Mouse (Mus musculus) ES-E14 (cell line): ENCODE measurements at regions not wholly inside any gene's neighbourhood (a gene's known extent, or its start where the extent isn't known, plus 50 kb on each side); places are given as distances from the start of the nearest gene placed in this dataset.

ENCODE experiments used
- DNase-seq: peaks from one replicate; pipeline ENCODE4 v3.0.0-alpha.2; 2013; ENCODE audit warnings: low read depth, low spot score
- H3K27ac ChIP-seq: 2 replicates; pipeline ENCODE4 v1.5.1; 2012; ENCODE audit warnings: low read depth, mild to moderate bottlenecking, low read length, moderate library complexity, mixed read lengths; ENCODE audit not compliant: poor library complexity, insufficient read depth, severe bottlenecking
- H3K36me3 ChIP-seq: 2 replicates; pipeline ENCODE4 v1.6.1; 2012; ENCODE audit warnings: mild to moderate bottlenecking, low read length, moderate library complexity, mixed read lengths; ENCODE audit not compliant: control insufficient read depth, poor library complexity, insufficient read depth, severe bottlenecking
- H3K4me1 ChIP-seq, 2 experiments: fragments of 150-350 bp in 1 of 2; sonication (generic) in 1 of 2; 2 replicates each; pipeline ENCODE4 v1.6.1; 2012; ENCODE audit warnings: low read length in 2 of 2, mild to moderate bottlenecking in 1 of 2, mixed read lengths in 1 of 2; ENCODE audit not compliant: control insufficient read depth in 2 of 2, insufficient read depth in 2 of 2, poor library complexity in 1 of 2
- H3K4me3 ChIP-seq, 2 experiments: fragments of 150-350 bp in 1 of 2; sonication (generic) in 1 of 2; 2 replicates each; pipeline ENCODE4 v1.5.1; 2012; ENCODE audit warnings: low read length in 2 of 2, low read depth in 1 of 2, mild to moderate bottlenecking in 1 of 2, mixed read lengths in 1 of 2; ENCODE audit not compliant: insufficient read depth in 1 of 2, poor library complexity in 1 of 2, severe bottlenecking in 1 of 2
- H3K9ac ChIP-seq: 2 replicates; pipeline ENCODE4 v1.6.1; 2012; ENCODE audit warnings: low read depth, mild to moderate bottlenecking, low read length, mixed read lengths; ENCODE audit not compliant: poor library complexity, insufficient read depth, severe bottlenecking
- H3K9me3 ChIP-seq: fragments of 150-350 bp; sonication (generic); 2 replicates; pipeline ENCODE4 v1.6.1; 2012; ENCODE audit warnings: low read depth, mild to moderate bottlenecking, low read length; ENCODE audit not compliant: control insufficient read depth, insufficient read depth
- CHD2 ChIP-seq: IDR thresholded peaks from 2 replicates; pipeline ENCODE4 v1.6.1; 2014; ENCODE audit warnings: mild to moderate bottlenecking, low read depth, low read length, inconsistent platforms
- HCFC1 ChIP-seq: IDR thresholded peaks from 2 replicates; pipeline ENCODE4 v1.6.1; 2012; ENCODE audit warnings: low read length, inconsistent platforms, borderline replicate concordance; ENCODE audit not compliant: insufficient read depth
- MAFK ChIP-seq: IDR thresholded peaks from 2 replicates; pipeline ENCODE4 v1.6.1; 2014; ENCODE audit warnings: mild to moderate bottlenecking, low read depth, low read length, inconsistent platforms; ENCODE audit not compliant: insufficient read depth
- ZC3H11A ChIP-seq: IDR thresholded peaks from 2 replicates; pipeline ENCODE4 v1.6.1; 2012; ENCODE audit warnings: low read depth, mild to moderate bottlenecking, inconsistent platforms, low read length, borderline replicate concordance
- ZNF384 ChIP-seq: IDR thresholded peaks from 2 replicates; pipeline ENCODE4 v1.6.1; 2012; ENCODE audit warnings: low read depth, low read length, inconsistent platforms
- in situ Hi-C, 2 experiments: fragments of 600-800 bp; cut with MboI; formaldehyde crosslinking; loops; one replicate each; pipeline ENCODE4 v1.15.1; 2025; ENCODE audit warnings: low sequenced_read_pairs in 2 of 2, inconsistent platforms in 1 of 2; ENCODE audit not compliant: unreplicated experiment in 2 of 2

GRCm38 (mm10) chr12:27492270-27492669 is 149.9 kb upstream of the Sox11 start:
- no peaks in the 10 kb centered on the region for H3K9me3 ChIP-seq
- no peak for DNase-seq
- H3K4me1 ChIP-seq, result peaks cover 0 to 3% of the 10 kb centered on the region in 2 experiments; a peak in 1 of 4 replicates
- in situ Hi-C loops, result no loop called here
- no peak overlapping the region for H3K4me3 ChIP-seq
- no peak for TF ChIP-seq MAFK
- TF ChIP-seq ZC3H11A, result no peak
- no peak for TF ChIP-seq CHD2
- TF ChIP-seq ZNF384, result no peak
- no peak for TF ChIP-seq HCFC1
- no peak overlapping the region for H3K9ac ChIP-seq
- no peaks in the 10 kb centered on the region for H3K36me3 ChIP-seq
- H3K27ac ChIP-seq, result no peak overlapping the region

GRCm38 (mm10) chr12:27481230-27481629 is 138.9 kb upstream of the Sox11 start:
- Histone ChIP-seq H3K9ac (no peak overlapping the region), H3K36me3 (no peaks in the 10 kb centered on the region), H3K27ac (no peak overlapping the region), H3K4me3 (no peak overlapping the region), H3K9me3 (no peaks in the 10 kb centered on the region), H3K4me1 (no peaks in the 10 kb centered on the region)
- TF ChIP-seq ZNF384 (no peak), MAFK (no peak), HCFC1 (no peak), CHD2 (no peak), ZC3H11A (no peak)
- in situ Hi-C loops, result no loop called here
- no peak for DNase-seq

- no peak for DNase-seq
- Histone ChIP-seq H3K36me3 (no peaks in the 10 kb centered on the region), H3K4me3 (no peak overlapping the region), H3K9me3 (no peaks in the 10 kb centered on the region), H3K27ac (no peak overlapping the region), H3K9ac (no peak overlapping the region), H3K4me1 (no peaks in the 10 kb centered on the region)
- no peak for TF ChIP-seq ZC3H11A
- TF ChIP-seq MAFK, result no peak
- no peak for TF ChIP-seq ZNF384
- TF ChIP-seq CHD2, result no peak
- no peak for TF ChIP-seq HCFC1
- in situ Hi-C loops, result loop anchor here in 1 of 2 experiments (10.0 kb wide), 1 partner anchor 55 kb away; no protein-coding TSS in a partner anchor
Measured at GRCm38 (mm10) chr12:27479601-27480001, 137.2 kb upstream of the Sox11 start.

GRCm38 (mm10) chr12:27474631-27475030 is 132.3 kb upstream of the Sox11 start:
- H3K27ac ChIP-seq, result no peak overlapping the region
- no peak for TF ChIP-seq ZNF384
- no peak for TF ChIP-seq MAFK
- TF ChIP-seq ZC3H11A, result no peak
- no peak for TF ChIP-seq CHD2
- no peak for TF ChIP-seq HCFC1
- no peak for DNase-seq
- no peaks in the 10 kb centered on the region for H3K4me1 ChIP-seq
- in situ Hi-C loops, result loop anchor here in 1 of 2 experiments (10.0 kb wide), 1 partner anchor 60 kb away; no protein-coding TSS in a partner anchor
- H3K9me3 ChIP-seq, result no peaks in the 10 kb centered on the region
- H3K36me3 ChIP-seq, result no peaks in the 10 kb centered on the region
- no peak overlapping the region for H3K4me3 ChIP-seq
- H3K9ac ChIP-seq, result no peak overlapping the region

- TF ChIP-seq ZC3H11A, result no peak
- no peak for TF ChIP-seq MAFK
- TF ChIP-seq ZNF384, result no peak
- TF ChIP-seq HCFC1, result no peak
- TF ChIP-seq CHD2, result no peak
- Histone ChIP-seq H3K9ac (no peak overlapping the region), H3K4me1 (no peaks in the 10 kb centered on the region), H3K36me3 (no peaks in the 10 kb centered on the region), H3K9me3 (no peaks in the 10 kb centered on the region), H3K4me3 (no peak overlapping the region), H3K27ac (no peak overlapping the region)
- in situ Hi-C loops, result loop anchor here in 1 of 2 experiments (10.0 kb wide), 1 partner anchor 63 kb away; no protein-coding TSS in a partner anchor
- no peak for DNase-seq
Measured at GRCm38 (mm10) chr12:27471557-27471956, 129.2 kb upstream of the Sox11 start.
